In the genomic region with DNA sequence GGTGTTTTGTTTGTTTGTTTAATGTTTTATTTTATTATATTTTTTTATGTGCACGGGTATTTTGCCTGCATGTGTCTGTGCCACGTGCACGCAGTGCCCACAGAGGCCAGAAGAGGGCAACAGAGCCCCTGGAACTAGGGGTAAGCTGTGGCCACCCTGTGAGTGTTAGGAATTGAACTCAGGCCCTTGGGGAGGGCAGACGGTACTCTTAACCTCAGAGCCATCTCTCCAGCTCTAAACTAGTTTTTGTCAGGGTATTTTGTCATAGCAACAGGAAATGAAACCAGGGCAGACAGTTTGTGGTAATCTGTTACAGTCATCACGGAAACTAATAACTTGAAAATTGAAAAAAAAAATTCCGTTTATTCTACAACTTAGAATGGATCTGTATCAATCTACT, we compare ENCODE assay signal across 9 mouse cellular contexts.
DNase-seq lines count a peak whose midpoint lies in the region; ATAC-seq and TF ChIP-seq lines count a peak whose summit lies in the region.
"Had no signal": no experiment of that assay in that cellular context is flagged by ENCODE, and none has a peak within 500 bp of the region (broad histone marks: within the 10 kb centered on the region; RNA-seq: fewer than 3 reads in every experiment).

No protein-coding gene starts in this region.

- H3K4me2 ChIP-seq in forebrain, embryonic 13.5 days = no peak overlapping the region
- H3K4me2 ChIP-seq in forebrain, embryonic 12.5 days = no peak overlapping the region
- H3K4me2 ChIP-seq: stomach, embryonic 15.5 days had no signal

- 0 out of 2 replicates have a peak, but pooled peaks have one; percentile 45 for ATAC-seq in forebrain, embryonic 13.5 days
- no peak for ATAC-seq in forebrain, embryonic 12.5 days (ENCODE audit: low FRiP score)

- no peaks in the 10 kb centered on the region for H3K27me3 ChIP-seq in forebrain, embryonic 13.5 days
- no peaks in the 10 kb centered on the region for H3K27me3 ChIP-seq in forebrain, embryonic 12.5 days
- H3K27me3 ChIP-seq in C2C12 (ENCODE audit: control insufficient read depth, insufficient read depth, insufficient read length) = no peaks in the 10 kb centered on the region
- H3K27me3 ChIP-seq: stomach, embryonic 15.5 days had no signal

- no peaks in the 10 kb centered on the region for H3K9me3 ChIP-seq in forebrain, embryonic 13.5 days (replicated peaks)
- H3K9me3 ChIP-seq in forebrain, embryonic 12.5 days = no peaks in the 10 kb centered on the region
- H3K9me3 ChIP-seq: stomach, embryonic 15.5 days had no signal

- TF ChIP-seq CTCF in C2C12 (IDR thresholded peaks at IDR 0.05; ENCODE audit: control insufficient read depth, insufficient read depth, insufficient read length) = peak; percentile 60
- TF ChIP-seq CTCF in layer of hippocampus, adult 2 months (conservative IDR thresholded peaks at IDR 0.05) = peak; percentile 87

- no peak overlapping the region for H3K27ac ChIP-seq in forebrain, embryonic 13.5 days
- no peak overlapping the region for H3K27ac ChIP-seq in forebrain, embryonic 12.5 days
- H3K27ac ChIP-seq in layer of hippocampus, adult 2 months = no peak overlapping the region
- H3K27ac ChIP-seq: stomach, embryonic 15.5 days had no signal

- no peak overlapping the region for H3ac ChIP-seq in C2C12 (ENCODE audit: control insufficient read depth, insufficient read length, low read depth)

- no peak overlapping the region for H3K4me3 ChIP-seq in forebrain, embryonic 13.5 days
- no peak overlapping the region for H3K4me3 ChIP-seq in forebrain, embryonic 12.5 days (replicated peaks)
- no peak overlapping the region for H3K4me3 ChIP-seq in C2C12 (ENCODE audit: insufficient read depth, poor library complexity, severe bottlenecking)
- H3K4me3 ChIP-seq in layer of hippocampus, adult 2 months = no peak overlapping the region
- H3K4me3 ChIP-seq: stomach, embryonic 15.5 days had no signal

- peaks cover 1% of the 10 kb centered on the region for H3K79me3 ChIP-seq in C2C12 (ENCODE audit: low read depth)

- H3K79me2 ChIP-seq in C2C12 (ENCODE audit: control insufficient read depth, insufficient read depth) = no peaks in the 10 kb centered on the region

- WGBS in forebrain, embryonic 13.5 days = 67% methylated on average over 6 of the region's 6 CpGs
- 68% methylated on average over 6 of the region's 6 CpGs for WGBS in forebrain, embryonic 12.5 days

- no peaks in the 10 kb centered on the region for H3K4me1 ChIP-seq in forebrain, embryonic 13.5 days
- no peaks in the 10 kb centered on the region for H3K4me1 ChIP-seq in forebrain, embryonic 12.5 days
- H3K4me1 ChIP-seq: stomach, embryonic 15.5 days had no signal

- H3K36me3 ChIP-seq in forebrain, embryonic 13.5 days (ENCODE audit: poor library complexity, severe bottlenecking) = no peaks in the 10 kb centered on the region
- H3K36me3 ChIP-seq in forebrain, embryonic 12.5 days (replicated peaks) = no peaks in the 10 kb centered on the region
- H3K36me3 ChIP-seq in C2C12 (ENCODE audit: control insufficient read depth, insufficient read depth) = peaks cover 21% of the 10 kb centered on the region
- H3K36me3 ChIP-seq: stomach, embryonic 15.5 days had no signal

- peak; percentile 85 for DNase-seq in adrenal gland, postnatal 10 days
- peak; percentile 50 for DNase-seq in gastrocnemius, postnatal 25 days
- peak; percentile 16 to 49 for DNase-seq in layer of hippocampus, adult 2 months (ENCODE audit: low spot score in 2 of 2)
- peak; percentile 89 for DNase-seq in lung, postnatal 36 days
- peak; percentile 50 to 77 for DNase-seq in spleen, postnatal 4 days (ENCODE audit: low spot score in 2 of 2)

- H3K9ac ChIP-seq in forebrain, embryonic 13.5 days = no peak overlapping the region
- no peak overlapping the region for H3K9ac ChIP-seq in forebrain, embryonic 12.5 days
- H3K9ac ChIP-seq: stomach, embryonic 15.5 days had no signal

TF ChIP-seq in C2C12, 6 proteins besides CTCF, POLR2A, EP300 and RAD21:
- TF ChIP-seq MAX (IDR thresholded peaks at IDR 0.05) (peak; percentile 71), MYOD1 (IDR thresholded peaks at IDR 0.05; ENCODE audit: control insufficient read depth, insufficient read length, low read depth) (no peak)

Comparison
In these comparisons a context has a peak if more than half of its experiments do, and no peak if none do; other contexts are left out.
1. DNase-seq: peak in every context shown above with its lines; median percentile 89 in lung, postnatal 36 days; 85 in adrenal gland, postnatal 10 days; 64 in spleen, postnatal 4 days; 50 in gastrocnemius, postnatal 25 days; 32 in layer of hippocampus, adult 2 months.